Mouse (Mus musculus) intestine, embryonic 16.5 days (tissue): ENCODE results near the gene Fdxr. TPM values are rescaled to one million over a fixed set of nuclear protein-coding genes. Genes with fewer than 3 reads are reported as not detected.
A peak's percentile ranks its signal among the peaks of the same experiment; 100 is the strongest.

ENCODE experiments used
- ATAC-seq: fragments of 200-750 bp; cut with Nextera tagmentation; 2 replicates; pipeline ENCODE4 v1.8.0; 2017; ENCODE audit warnings: moderate TSS enrichment, moderate library complexity
- H3K27ac ChIP-seq: fragments of 300-500 bp; sonication (generic); 2 replicates; pipeline ENCODE4 v1.5.1; 2014; ENCODE audit warnings: mild to moderate bottlenecking, low read length
- H3K27me3 ChIP-seq: fragments of 300-500 bp; sonication (generic); replicated peaks from 2 replicates; pipeline ENCODE4 v1.6.1; 2014; ENCODE audit warnings: low read length, control low read depth, mixed read lengths; ENCODE audit not compliant: control insufficient read depth, insufficient read depth
- H3K36me3 ChIP-seq: fragments of 300-500 bp; sonication (generic); 2 replicates; pipeline ENCODE4 v1.6.1; 2014; ENCODE audit warnings: low read length, control low read depth; ENCODE audit not compliant: control insufficient read depth, insufficient read depth
- H3K4me1 ChIP-seq: fragments of 300-500 bp; sonication (generic); 2 replicates; pipeline ENCODE4 v1.6.1; 2014; ENCODE audit warnings: low read length, control low read depth, mixed read lengths; ENCODE audit not compliant: control insufficient read depth, insufficient read depth
- H3K4me2 ChIP-seq: fragments of 300-500 bp; sonication (generic); 2 replicates; pipeline ENCODE4 v1.6.1; 2014; ENCODE audit warnings: low read depth, low read length, control low read depth
- H3K4me3 ChIP-seq: fragments of 300-500 bp; sonication (generic); 2 replicates; pipeline ENCODE4 v1.5.1; 2014; ENCODE audit warnings: mild to moderate bottlenecking, low read length
- H3K9ac ChIP-seq: fragments of 300-500 bp; sonication (generic); 2 replicates; pipeline ENCODE4 v1.6.1; 2014; ENCODE audit warnings: low read depth, low read length
- H3K9me3 ChIP-seq: fragments of 300-500 bp; sonication (generic); 2 replicates; pipeline ENCODE4 v1.6.1; 2016; ENCODE audit warnings: low read length, control low read depth; ENCODE audit not compliant: control insufficient read depth
- WGBS: fragments of 180-500 bp; shearing (Covaris S2); extraction: QIAGEN DNeasy Blood & Tissue Kit; methylation state at CpG from one replicate; pipeline ENCODE4 v1.1.7; 2014; 5-methylcytosine and 5-hydroxymethylcytosine counted together
- polyA plus RNA-seq: library from polyadenylated mRNA; unstranded; fragments of >200 nt; fragmentation: Nextera tagmentation; extraction: Ambion mirVana; gene quantifications from 2 replicates; pipeline ENCODE4 v1.2.1, GENCODE M21; 2015

Fdxr gene
- polyA plus RNA-seq: 21.7 and 22.9 TPM in 2 replicates

- no peaks in the 10 kb centered on the region for H3K9me3 ChIP-seq
- H3K9ac ChIP-seq: peak within 1 kb of the TSS; percentile 88
- H3K27ac ChIP-seq: peak within 1 kb of the TSS; percentile 86
- H3K36me3 ChIP-seq: no peaks in the 10 kb centered on the region
- no peaks in the 10 kb centered on the region for H3K27me3 ChIP-seq
- peak within 1 kb of the TSS; percentile 71 for H3K4me3 ChIP-seq
- H3K4me1 ChIP-seq: peaks cover 17% of the 10 kb centered on the region
- WGBS: 0% methylated on average over 42 of the region's 42 CpGs
- ATAC-seq: peak; percentile 97
- peak within 1 kb of the TSS; percentile 80 for H3K4me2 ChIP-seq
These were observed at the start of gene Fdxr for GRCm38 (mm10) chr11:115276780-115277603. Fdxr (minus strand) TSS chr11:115277050.

- H3K9ac ChIP-seq: no peak overlapping the region
- 16% methylated on average over 32 of the region's 32 CpGs for whole genome bisulfite sequencing
- no peak for ATAC-seq
- H3K27ac ChIP-seq: no peak overlapping the region
- H3K36me3 ChIP-seq: no peaks in the 10 kb centered on the region
- no peaks in the 10 kb centered on the region for H3K9me3 ChIP-seq
- H3K4me3 ChIP-seq: no peak overlapping the region
- H3K4me2 ChIP-seq: no peak overlapping the region
- peaks cover 71% of the 10 kb centered on the region for H3K27me3 ChIP-seq
- peaks cover 9% of the 10 kb centered on the region; the same call in 1 of the 2 replicates for H3K4me1 ChIP-seq
These were observed 46.5 kb upstream of the Fdxr start for GRCm38 (mm10) chr11:115323354-115323753.

GRCm38 (mm10) chr11:115321906-115322693 is 45.2 kb upstream of the Fdxr start, which contains the start of gene Ush1g:
Ush1g (minus strand) TSS chr11:115322041.
- 5% methylated on average over 35 of the region's 35 CpGs for WGBS
- Histone ChIP-seq H3K27ac (no peak within 1 kb of the TSS), H3K27me3 (peaks cover 83% of the 10 kb centered on the region), H3K36me3 (no peaks in the 10 kb centered on the region), H3K9ac (peak within 1 kb of the TSS; percentile 44; the same call in 1 of the 2 replicates), H3K4me2 (no peak within 1 kb of the TSS; the same call in 1 of the 2 replicates), H3K4me1 (peaks cover 9% of the 10 kb centered on the region; the same call in 1 of the 2 replicates), H3K9me3 (no peaks in the 10 kb centered on the region), H3K4me3 (peak within 1 kb of the TSS; percentile 11)
- peak; percentile 47; the same call in 1 of the 2 replicates for ATAC-seq

GRCm38 (mm10) chr11:115319704-115320383 is 43.0 kb upstream of the Fdxr start:
- Histone ChIP-seq H3K4me1 (peaks cover 9% of the 10 kb centered on the region; the same call in 1 of the 2 replicates), H3K27me3 (peaks cover 95% of the 10 kb centered on the region), H3K36me3 (no peaks in the 10 kb centered on the region), H3K4me3 (no peak overlapping the region), H3K27ac (no peak overlapping the region), H3K9ac (no peak overlapping the region), H3K9me3 (no peaks in the 10 kb centered on the region), H3K4me2 (no peak overlapping the region)
- ATAC-seq: no peak; the same call in 1 of the 2 replicates
- 7% methylated on average over 16 of the region's 18 CpGs for WGBS

GRCm38 (mm10) chr11:115318245-115319027 is 41.6 kb upstream of the Fdxr start:
- H3K4me3 ChIP-seq: no peak overlapping the region; the same call in 1 of the 2 replicates
- H3K4me1 ChIP-seq: peaks cover 9% of the 10 kb centered on the region; the same call in 1 of the 2 replicates
- H3K9ac ChIP-seq: no peak overlapping the region
- no peaks in the 10 kb centered on the region for H3K9me3 ChIP-seq
- no peaks in the 10 kb centered on the region for H3K36me3 ChIP-seq
- ATAC-seq: no peak
- 4% methylated on average over 63 of the region's 63 CpGs for WGBS
- H3K4me2 ChIP-seq: no peak overlapping the region
- peaks cover 90% of the 10 kb centered on the region for H3K27me3 ChIP-seq
- H3K27ac ChIP-seq: no peak overlapping the region

- no peak for ATAC-seq
- Histone ChIP-seq H3K9me3 (no peaks in the 10 kb centered on the region), H3K4me3 (no peak overlapping the region), H3K27ac (no peak overlapping the region), H3K4me2 (no peak overlapping the region), H3K4me1 (peaks cover 9% of the 10 kb centered on the region; the same call in 1 of the 2 replicates), H3K36me3 (no peaks in the 10 kb centered on the region), H3K9ac (no peak overlapping the region), H3K27me3 (peaks cover 81% of the 10 kb centered on the region)
- WGBS: 60% methylated on average over 7 of the region's 7 CpGs
These were observed 40.4 kb upstream of the Fdxr start for GRCm38 (mm10) chr11:115317204-115317603.

- Histone ChIP-seq H3K9ac (no peak overlapping the region; the same call in 1 of the 2 replicates), H3K4me1 (no peaks in the 10 kb centered on the region), H3K27me3 (peaks cover 54% of the 10 kb centered on the region), H3K27ac (no peak overlapping the region), H3K9me3 (no peaks in the 10 kb centered on the region), H3K4me3 (no peak overlapping the region), H3K36me3 (no peaks in the 10 kb centered on the region), H3K4me2 (no peak overlapping the region)
- ATAC-seq: no peak
- 48% methylated on average over 2 of the region's 2 CpGs for WGBS
These were observed 37.4 kb upstream of the Fdxr start for GRCm38 (mm10) chr11:115314249-115314648.

- no peaks in the 10 kb centered on the region for H3K9me3 ChIP-seq
- no peak for ATAC-seq
- H3K4me3 ChIP-seq: no peak overlapping the region
- 63% methylated on average over 1 of the region's 1 CpGs for WGBS
- H3K27me3 ChIP-seq: 0 out of 2 replicates have a peak, but pooled peaks cover 9% of the 10 kb centered on the region
- no peak overlapping the region for H3K27ac ChIP-seq
- no peaks in the 10 kb centered on the region for H3K4me1 ChIP-seq
- no peaks in the 10 kb centered on the region for H3K36me3 ChIP-seq
- H3K9ac ChIP-seq: no peak overlapping the region
- no peak overlapping the region for H3K4me2 ChIP-seq
These were observed 31.9 kb upstream of the Fdxr start for GRCm38 (mm10) chr11:115308781-115309180.
